Mouse (Mus musculus) liver, postnatal 0 days (tissue): ENCODE data around the gene Gpr3. TPM values are rescaled to one million over a fixed set of nuclear protein-coding genes. Genes with fewer than 3 reads are reported as not detected.
A peak's percentile ranks its signal among the peaks of the same experiment; 100 is the strongest.

Experiments
- ATAC-seq: fragments of 200-750 bp; cut with Nextera tagmentation; 2 replicates; pipeline ENCODE4 v1.8.0; 2017; ENCODE audit warnings: mild to moderate bottlenecking, moderate library complexity
- DNase-seq: peaks from one replicate; pipeline ENCODE4 v3.0.0-alpha.2; 2016
- H3K27ac ChIP-seq: fragments of 300-500 bp; sonication (generic); 2 replicates; pipeline ENCODE4 v1.5.1; 2014; ENCODE audit warnings: antibody characterized with exemption, moderate library complexity, mild to moderate bottlenecking, low read depth
- H3K27me3 ChIP-seq: fragments of 300-500 bp; sonication (generic); 2 replicates; pipeline ENCODE4 v1.6.1; 2014; ENCODE audit warnings: low read length, control low read depth, mixed read lengths; ENCODE audit not compliant: insufficient read depth
- H3K36me3 ChIP-seq: fragments of 300-500 bp; sonication (generic); replicated peaks from 2 replicates; pipeline ENCODE4 v1.6.1; 2014; ENCODE audit warnings: mild to moderate bottlenecking, control low read depth, low read length, moderate library complexity, mixed read lengths; ENCODE audit not compliant: insufficient read depth
- H3K4me1 ChIP-seq: fragments of 300-500 bp; sonication (generic); 2 replicates; pipeline ENCODE4 v1.6.1; 2014; ENCODE audit warnings: antibody characterized with exemption, mild to moderate bottlenecking, control low read depth; ENCODE audit not compliant: insufficient read depth
- H3K4me2 ChIP-seq: fragments of 300-500 bp; sonication (generic); 2 replicates; pipeline ENCODE4 v1.6.1; 2014; ENCODE audit warnings: low read depth, mild to moderate bottlenecking, low read length, moderate library complexity, mixed read lengths
- H3K4me3 ChIP-seq: fragments of 300-500 bp; sonication (generic); 2 replicates; pipeline ENCODE4 v1.5.1; 2014; ENCODE audit warnings: low read depth, low read length
- H3K9ac ChIP-seq: fragments of 300-500 bp; sonication (generic); replicated peaks from 2 replicates; pipeline ENCODE4 v1.6.1; 2014; ENCODE audit warnings: mild to moderate bottlenecking, moderate library complexity
- H3K9me3 ChIP-seq: fragments of 300-500 bp; sonication (generic); 2 replicates; pipeline ENCODE4 v1.6.1; 2016; ENCODE audit warnings: mild to moderate bottlenecking, control low read depth, low read length, mixed read lengths
- CTCF ChIP-seq: sonication (generic); IDR thresholded peaks from 2 replicates; pipeline ENCODE4 v1.5.1; 2016; ENCODE audit warnings: antibody characterized with exemption, low read depth
- EP300 ChIP-seq: IDR thresholded peaks from 2 replicates; pipeline ENCODE4 v1.6.1; 2016; ENCODE audit warnings: antibody characterized with exemption, low read depth, mild to moderate bottlenecking
- WGBS: fragments of 180-500 bp; shearing (Covaris S2); extraction: QIAGEN DNeasy Blood & Tissue Kit; methylation state at CpG from one replicate; pipeline ENCODE4 v1.1.7; 2014; ENCODE audit not compliant: insufficient replicate concordance; 5-methylcytosine and 5-hydroxymethylcytosine counted together
- polyA plus RNA-seq: library from polyadenylated mRNA; unstranded; fragments of >200 nt; fragmentation: Nextera tagmentation; extraction: Ambion mirVana; gene quantifications from 2 replicates; pipeline ENCODE4 v1.2.1, GENCODE M21; 2015

The Gpr3 gene
- polyA plus RNA-seq, 1 experiment from 2014 or later = not detected

DNA sequence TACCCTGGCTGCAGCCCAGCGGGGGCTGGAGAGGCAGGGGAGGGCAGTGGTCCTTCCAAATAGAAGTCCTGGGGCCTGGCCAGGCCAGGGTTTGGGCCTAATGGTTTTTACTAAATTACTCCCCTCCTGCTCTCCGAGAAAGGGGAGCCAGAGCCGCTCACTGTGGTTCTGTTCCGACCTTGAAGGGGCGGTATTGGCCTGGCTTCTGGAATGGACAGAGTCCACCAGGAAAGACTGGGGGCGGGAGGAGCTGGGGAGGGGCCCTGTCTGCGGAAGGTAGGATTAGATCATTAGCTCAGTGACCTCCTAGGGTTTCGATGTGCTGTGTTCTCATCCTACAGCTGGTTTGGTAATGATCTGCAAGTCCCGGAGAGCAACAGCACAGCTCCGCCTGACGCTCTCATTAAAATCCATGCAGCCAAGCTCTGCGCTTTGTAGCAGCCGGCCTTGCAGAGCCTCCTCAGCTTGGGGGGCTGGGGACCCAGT lies 14.5 kb downstream of the Gpr3 start:
- peak; percentile 76 for ATAC-seq
- Histone ChIP-seq H3K36me3 (peaks cover 37% of the 10 kb centered on the region), H3K27ac (peak overlapping the region; percentile 60), H3K4me3 (no peak overlapping the region), H3K4me1 (peaks cover 27% of the 10 kb centered on the region), H3K9me3 (no peaks in the 10 kb centered on the region), H3K4me2 (no peak overlapping the region), H3K9ac (0 out of 2 replicates have a peak overlapping the region, but pooled peaks have one; percentile 0), H3K27me3 (no peaks in the 10 kb centered on the region)
- WGBS = 65% methylated on average over 13 of the region's 13 CpGs
- peak; percentile 53 for DNase-seq
- TF ChIP-seq CTCF (no peak), EP300 (no peak)

DNA sequence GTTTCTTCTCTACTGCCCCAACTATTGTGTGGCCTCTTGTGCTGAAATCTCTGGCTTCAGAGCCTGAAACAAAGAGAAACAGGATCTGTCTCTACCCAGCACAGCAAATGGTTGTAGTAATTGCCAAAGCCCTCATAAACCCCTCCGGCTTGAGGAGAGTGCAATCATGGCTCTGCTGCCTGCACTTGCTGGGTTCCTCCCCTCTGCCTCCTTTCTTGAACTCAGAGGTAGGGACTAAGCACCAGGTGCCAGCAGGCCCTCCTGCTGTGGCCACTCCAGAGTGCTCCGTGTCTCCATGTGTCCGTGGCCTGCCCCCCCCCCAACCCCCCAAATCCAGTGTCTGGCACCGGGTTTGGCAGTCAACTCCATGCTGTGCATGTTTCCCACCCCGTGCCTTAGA lies 15.0 kb downstream of the Gpr3 start:
- no peak overlapping the region for H3K4me2 ChIP-seq
- WGBS = 63% methylated on average over 5 of the region's 5 CpGs
- H3K4me3 ChIP-seq = no peak overlapping the region
- no peaks in the 10 kb centered on the region for H3K9me3 ChIP-seq
- 0 out of 2 replicates have a peak overlapping the region, but pooled peaks have one; percentile 0 for H3K9ac ChIP-seq
- no peaks in the 10 kb centered on the region for H3K27me3 ChIP-seq
- H3K27ac ChIP-seq = peak overlapping the region; percentile 60
- H3K4me1 ChIP-seq = peaks cover 27% of the 10 kb centered on the region
- no peak for ATAC-seq
- DNase-seq = no peak
- peaks cover 42% of the 10 kb centered on the region for H3K36me3 ChIP-seq
- TF ChIP-seq CTCF = no peak
- no peak for TF ChIP-seq EP300

DNA sequence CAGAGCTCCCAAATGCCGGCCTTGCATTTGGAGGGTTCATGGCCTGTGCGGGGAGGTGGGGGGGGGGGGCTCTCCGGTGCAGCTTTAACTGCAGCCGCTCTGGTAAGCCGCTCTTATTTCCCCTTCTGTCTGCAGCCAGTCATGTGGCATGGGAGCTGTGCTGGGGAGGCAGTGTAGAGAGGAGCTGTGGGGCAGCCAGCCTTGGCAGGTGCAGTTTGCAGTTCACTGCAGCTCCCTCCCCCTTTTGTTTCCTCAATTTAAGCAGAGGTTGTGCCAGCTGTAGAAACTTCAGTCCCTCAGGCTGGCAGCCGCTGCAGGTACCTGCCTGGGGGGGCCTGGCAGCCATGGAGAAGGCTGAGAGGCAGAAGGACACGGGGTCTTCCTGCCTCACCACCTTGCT lies 15.5 kb downstream of the Gpr3 start:
- Histone ChIP-seq H3K4me2 (no peak overlapping the region), H3K27ac (peak overlapping the region; percentile 60; the same call in 1 of the 2 replicates), H3K9me3 (no peaks in the 10 kb centered on the region), H3K9ac (no peak overlapping the region), H3K27me3 (no peaks in the 10 kb centered on the region), H3K4me3 (no peak overlapping the region), H3K36me3 (peaks cover 46% of the 10 kb centered on the region), H3K4me1 (peaks cover 27% of the 10 kb centered on the region)
- no peak for TF ChIP-seq CTCF
- TF ChIP-seq EP300 = no peak
- DNase-seq (peak; percentile 41), ATAC-seq (no peak)
- WGBS = 62% methylated on average over 7 of the region's 7 CpGs

DNA sequence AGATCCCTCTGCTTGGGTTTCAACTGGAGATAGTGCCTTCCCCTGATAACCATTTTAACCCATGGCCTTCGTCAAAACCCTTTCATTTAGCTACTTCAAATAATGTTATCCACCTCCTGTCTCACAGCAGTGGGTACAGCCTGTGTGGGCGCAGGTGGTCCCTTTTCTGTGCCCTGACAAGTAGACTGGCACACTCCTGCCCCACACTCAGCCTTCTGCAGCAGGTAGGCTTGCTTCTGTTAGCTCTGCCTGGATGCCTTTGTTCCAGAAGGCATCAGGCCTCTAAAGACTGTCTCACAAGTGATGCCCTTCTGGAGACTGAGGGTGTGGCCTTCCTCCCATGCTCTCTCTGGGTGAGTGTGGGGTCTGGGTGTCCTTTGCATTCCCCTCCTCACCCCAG lies 16.2 kb downstream of the Gpr3 start:
- peaks cover 53% of the 10 kb centered on the region for H3K36me3 ChIP-seq
- 74% methylated on average over 2 of the region's 2 CpGs for WGBS
- TF ChIP-seq CTCF (no peak), EP300 (no peak)

DNA sequence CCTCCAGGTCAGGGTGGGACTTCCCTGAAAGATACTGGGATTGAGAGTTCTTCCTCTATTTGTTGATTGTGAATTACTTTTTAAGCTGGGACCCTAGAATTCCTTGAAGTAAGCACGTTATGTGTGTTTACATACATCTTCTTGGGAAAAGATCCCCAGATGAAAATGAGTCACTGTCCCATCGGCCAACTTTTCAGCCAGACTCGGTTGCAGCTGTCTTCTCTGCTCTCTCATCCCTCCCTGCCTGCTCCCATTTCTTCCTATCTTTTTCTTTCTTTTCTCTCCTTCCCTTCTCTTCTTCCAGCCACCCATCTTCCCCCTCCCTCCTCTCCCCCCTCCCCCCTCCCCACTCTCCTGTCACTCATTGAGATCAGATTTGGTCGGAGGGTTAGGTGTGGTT lies 17.3 kb downstream of the Gpr3 start:
- H3K4me2 ChIP-seq = no peak overlapping the region
- DNase-seq = no peak
- no peaks in the 10 kb centered on the region for H3K27me3 ChIP-seq
- TF ChIP-seq CTCF (no peak), EP300 (no peak)
- ATAC-seq = no peak
- no peak overlapping the region for H3K9ac ChIP-seq
- peaks cover 64% of the 10 kb centered on the region for H3K36me3 ChIP-seq
- no peak overlapping the region for H3K27ac ChIP-seq
- H3K9me3 ChIP-seq = no peaks in the 10 kb centered on the region
- no peak overlapping the region for H3K4me3 ChIP-seq
- peaks cover 22% of the 10 kb centered on the region for H3K4me1 ChIP-seq
- 65% methylated on average over 4 of the region's 4 CpGs for WGBS

More for the DNA sequence above, 16.2 kb downstream of the Gpr3 start:
- ATAC-seq (no peak), DNase-seq (no peak)
- Histone ChIP-seq H3K9ac (no peak overlapping the region), H3K27ac (0 out of 2 replicates have a peak overlapping the region, but pooled peaks have one; percentile 3), H3K4me2 (no peak overlapping the region), H3K4me3 (no peak overlapping the region), H3K27me3 (no peaks in the 10 kb centered on the region), H3K9me3 (no peaks in the 10 kb centered on the region), H3K4me1 (peaks cover 25% of the 10 kb centered on the region)

DNA sequence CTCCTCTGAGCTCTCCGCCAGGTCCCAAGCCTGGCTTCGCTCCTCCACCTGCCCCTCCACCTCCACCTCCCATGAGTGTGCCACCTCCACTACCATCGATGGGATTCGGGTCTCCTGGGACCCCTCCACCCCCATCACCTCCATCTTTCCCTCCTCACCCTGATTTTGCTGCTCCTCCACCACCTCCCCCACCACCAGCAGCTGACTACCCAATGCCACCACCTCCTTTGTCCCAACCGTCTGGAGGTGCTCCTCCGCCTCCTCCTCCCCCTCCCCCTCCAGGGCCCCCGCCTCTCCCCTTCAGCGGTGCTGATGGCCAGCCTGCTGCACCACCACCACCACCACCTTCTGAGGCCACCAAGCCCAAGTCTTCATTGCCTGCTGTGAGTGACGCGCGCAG lies 17.9 kb downstream of the Gpr3 start:
- Histone ChIP-seq H3K4me3 (no peak overlapping the region), H3K36me3 (peaks cover 70% of the 10 kb centered on the region), H3K9me3 (no peaks in the 10 kb centered on the region), H3K4me2 (no peak overlapping the region), H3K4me1 (peaks cover 17% of the 10 kb centered on the region), H3K9ac (no peak overlapping the region), H3K27ac (no peak overlapping the region), H3K27me3 (no peaks in the 10 kb centered on the region)
- no peak for TF ChIP-seq CTCF
- TF ChIP-seq EP300 = no peak
- 85% methylated on average over 10 of the region's 11 CpGs for WGBS
- no peak for ATAC-seq
- no peak for DNase-seq
